Mouse (Mus musculus) adrenal gland, postnatal 10 days (tissue): ENCODE data around the gene Fen1. TPM values are rescaled to one million over a fixed set of nuclear protein-coding genes. Genes with fewer than 3 reads are reported as not detected.

Experiments
- DNase-seq: peaks from one replicate; pipeline ENCODE4 v3.0.0; 2021; ENCODE audit warnings: mixed read lengths
- long read RNA-seq, 2 experiments: library from polyadenylated mRNA; stranded (forward); transcript quantifications; one replicate each; pipeline ENCODE4 v2.0.0; 2021
- total RNA-seq, 2 experiments: library from RNA; stranded (reverse); gene quantifications; 2 replicates each; pipeline ENCODE4 v1.2.3; 2021

The Fen1 gene
- 10 to 100 TPM; 20.7 to 21.9 TPM for total RNA-seq
- long read RNA-seq, experiment 1, transcript Fen1-202 (2 exons, 2,100 nt): minor isoform, 27 of 88 reads
- long read RNA-seq, experiment 1, transcript Fen1-201 (2 exons, 2,341 nt): major isoform, 44 of 88 reads
- long read RNA-seq, experiment 1, transcript Fen1-203 (2 exons, 2,152 nt): minor isoform, 11 of 88 reads
- long read RNA-seq, experiment 1, partial matches to known transcripts: 0 of 88 reads
- long read RNA-seq, experiment 1, other reads (novel, unspliced or antisense): 6 of 88 reads
- long read RNA-seq, experiment 2, transcript Fen1-202 (2 exons, 2,100 nt): minor isoform, 7 of 40 reads
- long read RNA-seq, experiment 2, transcript Fen1-201 (2 exons, 2,341 nt): major isoform, 25 of 40 reads
- long read RNA-seq, experiment 2, partial matches to known transcripts: 0 of 40 reads
- long read RNA-seq, experiment 2, other reads (novel, unspliced or antisense): 4 of 40 reads

DNA sequence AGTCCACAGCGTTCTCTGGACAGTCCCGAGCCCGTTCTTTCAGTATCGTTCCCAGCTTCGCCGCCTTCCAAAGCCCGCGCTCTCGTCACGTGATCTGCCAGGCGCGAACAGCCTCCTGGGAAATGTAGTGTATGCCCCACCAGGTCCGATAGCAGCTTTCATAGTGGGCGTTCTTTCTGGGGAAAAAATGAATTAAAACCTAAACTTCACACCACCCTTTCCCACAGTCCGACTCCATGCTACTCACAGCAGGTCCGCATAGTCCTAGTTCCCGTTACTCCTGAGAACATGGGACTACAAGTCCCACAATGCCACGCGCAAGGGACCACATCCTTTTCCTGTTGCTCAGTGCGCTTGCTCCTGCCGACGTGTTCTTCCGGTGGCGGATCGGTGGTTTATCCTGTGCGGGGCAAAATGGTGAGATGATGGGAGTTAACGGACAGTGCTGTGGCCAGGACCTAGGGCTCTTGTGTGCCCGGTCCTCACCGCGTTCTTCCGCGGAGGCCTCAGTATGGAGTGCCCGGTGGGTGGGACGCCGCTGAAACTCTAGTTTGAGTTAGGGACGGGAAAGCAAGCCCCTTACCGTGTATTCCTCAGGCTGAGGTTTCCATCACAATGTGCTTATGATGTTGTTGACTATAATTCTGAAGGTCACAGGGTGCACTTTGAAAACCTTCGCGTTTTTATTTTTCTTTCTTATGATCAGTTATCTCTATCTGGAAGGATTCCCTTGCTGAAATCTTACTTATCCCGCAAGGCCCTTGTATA is at the start of gene Fen1, which contains the start of gene Tmem258:
Fen1 (minus strand) TSS at position 322 of the 768 bp plus-strand sequence.
Tmem258 (plus strand) TSS at position 167 of the 768 bp plus-strand sequence.
- DNase-seq: peak; percentile 93

GRCm38 (mm10) chr19:10248128-10248527 is 44.2 kb upstream of the Fen1 start:
- DNase-seq: no peak

DNA sequence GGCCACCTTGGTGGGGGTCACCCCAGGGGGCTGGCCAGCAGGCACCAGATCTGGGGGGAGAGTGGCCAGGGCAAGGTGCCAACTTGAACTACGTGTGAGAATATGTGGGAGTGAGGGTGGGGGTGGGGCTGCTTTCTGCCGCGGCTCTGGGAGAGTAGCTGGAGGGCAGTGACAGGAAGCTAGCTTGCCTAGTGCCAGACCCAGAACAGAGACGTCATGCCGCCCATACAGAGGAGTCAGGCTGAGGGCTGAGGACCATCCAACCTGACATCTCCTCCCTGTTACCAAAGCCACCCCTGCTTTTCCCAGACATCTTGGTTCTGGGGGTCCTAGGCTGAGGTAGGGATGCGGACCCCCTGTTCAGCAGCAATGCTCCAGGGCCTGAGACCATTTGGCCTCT is 43.2 kb upstream of the Fen1 start:
- DNase-seq: no peak

DNA sequence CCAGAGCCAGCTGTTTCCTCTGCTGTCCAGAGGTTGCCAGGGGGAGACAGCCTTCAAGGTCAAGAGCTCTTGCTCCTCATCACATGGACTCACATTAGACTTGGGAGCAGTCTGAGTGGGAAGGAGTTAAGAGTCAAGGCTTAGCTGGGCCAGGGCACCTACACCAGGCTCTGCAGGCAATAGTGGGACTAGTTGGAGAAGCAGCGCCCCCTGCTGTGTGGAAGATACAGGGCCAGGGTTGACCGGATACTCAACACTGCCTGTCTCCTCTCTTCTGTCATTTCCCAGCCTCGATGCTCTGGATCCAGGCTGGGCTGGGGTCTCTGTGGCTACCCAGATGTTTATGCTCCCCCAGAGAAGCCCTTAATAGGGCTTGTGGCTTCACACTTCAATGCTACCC is 40.2 kb upstream of the Fen1 start:
- peak; percentile 76 for DNase-seq

DNA sequence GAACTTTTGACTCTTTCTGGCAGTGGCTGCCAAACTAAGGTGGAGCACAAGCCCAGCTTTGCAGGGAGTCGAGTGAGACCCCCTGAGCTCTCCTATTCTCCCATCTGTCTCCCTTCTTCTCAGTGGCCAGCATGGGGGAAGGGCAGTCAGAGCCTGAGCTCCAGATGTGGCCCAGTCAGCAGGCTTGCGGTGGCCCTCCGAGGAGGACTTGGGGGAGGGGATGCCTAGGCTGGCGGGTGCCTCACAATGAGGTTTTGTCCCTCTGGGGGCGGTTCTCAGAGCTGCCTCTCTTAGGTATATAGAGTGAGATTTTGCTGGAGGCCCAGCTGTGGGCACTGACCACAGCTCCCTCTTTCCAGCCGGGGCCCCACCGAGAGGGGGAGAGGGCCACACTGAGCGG is 38.9 kb upstream of the Fen1 start:
- DNase-seq: no peak

DNA sequence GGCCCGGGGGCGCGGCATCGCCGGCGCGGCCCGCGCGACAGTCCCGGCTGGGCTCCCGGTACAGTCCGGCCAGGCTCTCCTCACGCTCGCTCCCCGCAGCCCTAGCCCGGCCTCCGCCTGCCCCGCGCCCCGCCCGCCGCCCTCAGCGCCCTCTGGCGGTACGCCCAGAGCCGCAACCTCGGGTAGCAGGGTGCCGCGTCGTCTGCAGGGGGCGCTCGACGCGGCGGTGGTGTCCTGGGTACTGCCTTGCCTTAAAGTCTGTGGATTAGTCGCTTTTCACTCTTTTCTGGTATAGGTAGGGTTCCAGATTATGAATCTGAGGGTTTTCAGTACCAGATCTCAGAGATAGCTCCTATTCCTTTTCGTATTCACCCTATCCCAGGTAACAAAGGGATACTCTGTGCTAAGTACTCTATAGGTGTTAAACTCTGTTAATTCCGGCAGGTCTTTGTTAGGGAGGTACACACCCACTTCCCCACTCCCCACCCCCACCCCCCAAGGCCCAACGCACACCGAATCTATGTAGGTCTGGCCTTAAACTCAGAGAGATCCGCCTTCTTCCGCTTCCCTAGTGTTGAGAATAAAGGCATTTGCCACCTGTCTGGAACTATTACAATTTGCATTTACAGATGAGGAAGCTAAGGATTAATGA is 36.8 kb upstream of the Fen1 start, which contains the start of gene Myrf:
Myrf (minus strand) TSS at position 95 of the 652 bp plus-strand sequence.
- peak; percentile 92 for DNase-seq

DNA sequence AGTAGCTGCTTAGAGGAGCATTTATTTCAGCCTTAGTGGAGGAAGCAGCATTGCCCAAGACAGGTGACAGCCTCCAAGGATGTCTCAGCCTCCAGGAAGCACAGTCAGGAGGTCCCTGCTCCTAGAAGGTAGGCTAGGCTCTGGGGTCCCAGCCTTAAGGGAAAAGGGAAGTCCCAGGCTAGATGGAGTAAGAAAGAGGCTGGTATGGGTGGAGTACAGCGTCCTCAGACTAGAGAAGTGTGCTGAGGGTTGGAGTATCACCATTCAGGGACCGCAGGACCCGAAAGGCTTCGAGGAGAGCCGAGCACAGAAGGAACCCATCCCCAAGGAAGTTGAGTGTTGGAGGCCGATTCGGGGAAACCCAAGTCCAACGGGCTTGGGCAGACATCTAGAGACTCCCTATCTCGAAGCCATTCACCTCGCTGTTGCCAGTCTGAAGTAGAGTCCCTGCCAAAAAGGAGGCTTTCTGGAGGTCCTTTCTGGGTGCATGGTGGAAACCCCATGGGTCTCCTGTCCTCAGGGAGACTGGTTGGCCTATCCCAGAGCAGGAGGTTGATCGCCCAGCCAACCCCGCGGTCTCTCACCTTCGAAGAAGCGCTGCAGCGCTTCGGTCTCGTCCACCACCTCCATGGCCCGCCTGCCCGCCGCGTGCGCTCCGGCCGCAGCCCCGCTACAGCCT is 36.1 kb upstream of the Fen1 start:
- DNase-seq: no peak

- DNase-seq: no peak
Observed at GRCm38 (mm10) chr19:10239419-10239818, 35.5 kb upstream of the Fen1 start.

GRCm38 (mm10) chr19:10238477-10238876 is 34.5 kb upstream of the Fen1 start:
- no peak for DNase-seq

DNA sequence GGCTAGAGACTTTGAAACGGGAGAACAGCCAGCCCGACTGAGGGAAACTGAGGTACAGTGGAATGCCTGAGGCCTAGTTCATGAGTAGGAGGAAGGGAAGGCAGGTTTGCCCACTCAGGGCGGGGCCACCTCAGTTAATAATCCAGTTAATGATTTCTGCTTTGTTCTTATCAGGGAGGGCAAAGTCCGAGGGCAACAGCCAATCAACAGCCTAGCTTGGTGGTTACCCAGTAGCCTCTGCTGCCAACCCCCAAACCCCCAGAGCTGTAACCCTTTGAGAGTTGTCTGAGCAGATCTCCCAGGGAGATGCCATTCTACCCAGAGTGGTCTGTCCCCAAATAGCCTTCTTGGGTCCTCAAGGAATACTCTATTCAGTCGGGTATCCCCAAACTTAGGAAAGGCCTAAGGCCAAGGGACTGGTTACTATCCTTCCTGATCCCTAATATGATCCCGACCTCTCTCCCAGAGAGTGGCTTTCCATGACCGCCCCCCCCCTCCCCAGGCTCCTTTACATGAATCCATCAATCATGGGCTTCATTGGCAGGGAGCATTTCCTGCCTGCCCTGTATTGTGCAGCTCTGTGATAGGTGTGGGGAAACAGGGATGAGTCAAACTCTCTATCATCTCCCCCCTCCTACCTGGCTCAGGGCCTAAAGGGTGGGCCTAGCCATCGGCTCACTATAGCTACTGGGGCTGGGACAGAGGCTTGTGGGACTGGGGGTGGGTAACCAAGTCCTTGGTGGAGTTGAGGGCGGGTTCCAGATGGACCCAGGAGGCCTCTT is 32.0 kb upstream of the Fen1 start:
- no peak for DNase-seq

DNA sequence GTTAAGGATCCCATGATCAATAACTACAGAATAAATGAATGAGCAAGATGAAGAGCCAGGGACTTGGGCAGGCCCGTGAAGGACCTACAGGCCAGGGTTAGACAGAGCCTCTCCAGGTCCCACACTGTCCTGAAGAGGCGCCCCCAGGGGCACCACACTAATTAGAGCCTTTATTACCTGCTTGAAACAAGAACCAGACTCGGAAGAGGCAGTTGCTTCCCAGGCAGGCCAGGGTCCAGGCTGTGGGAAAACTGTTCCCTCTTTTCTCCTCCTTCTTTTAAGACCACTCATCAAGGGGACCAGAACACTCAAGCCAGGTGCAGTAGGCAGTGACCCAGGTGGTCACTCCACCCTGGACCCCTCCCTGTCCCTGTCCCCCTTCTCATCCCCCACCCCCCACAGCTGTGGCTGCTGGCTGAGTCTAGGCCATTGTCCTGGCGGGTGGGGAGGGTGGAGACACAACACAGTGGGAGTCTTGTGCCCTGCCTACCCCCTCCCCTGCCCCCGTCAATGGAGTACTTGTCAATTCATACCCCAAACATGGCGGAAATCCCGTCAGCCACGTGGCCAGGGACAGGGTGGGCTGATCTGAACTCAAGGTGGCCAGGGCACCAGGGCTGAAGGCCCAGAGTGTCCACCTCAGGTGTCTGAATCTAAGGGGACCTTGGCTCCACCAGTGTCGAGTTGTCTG is 28.5 kb upstream of the Fen1 start:
- no peak for DNase-seq

- DNase-seq: no peak
Observed at GRCm38 (mm10) chr19:10231871-10232270, 27.9 kb upstream of the Fen1 start.

- DNase-seq: no peak
Observed at GRCm38 (mm10) chr19:10231016-10231415, 27.0 kb upstream of the Fen1 start.

DNA sequence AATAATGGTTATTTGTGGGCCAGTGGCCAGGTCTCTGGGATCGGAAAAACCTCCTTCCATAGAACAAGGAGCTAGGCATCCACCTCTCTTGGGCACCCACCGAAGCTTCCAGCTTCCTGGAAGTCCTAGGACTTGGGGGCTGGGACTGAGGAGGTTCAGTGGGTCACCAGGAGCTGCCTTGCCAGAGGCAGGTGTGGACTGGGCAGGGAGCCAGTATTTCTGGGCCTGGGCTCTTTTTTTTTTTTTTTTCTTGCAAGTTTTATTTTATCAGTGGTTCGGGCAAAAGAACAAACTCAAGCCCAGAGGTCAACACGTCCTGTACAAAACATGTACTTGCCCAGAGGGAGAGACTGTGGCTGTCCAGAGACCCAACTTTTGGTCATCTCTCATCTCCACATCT is 21.8 kb upstream of the Fen1 start:
- DNase-seq: no peak

- DNase-seq: no peak
Observed at GRCm38 (mm10) chr19:10224637-10225453, 20.9 kb upstream of the Fen1 start.

GRCm38 (mm10) chr19:10223561-10223960 is 19.6 kb upstream of the Fen1 start:
- no peak for DNase-seq

- no peak for DNase-seq
Observed at GRCm38 (mm10) chr19:10222656-10223055, 18.7 kb upstream of the Fen1 start.

DNA sequence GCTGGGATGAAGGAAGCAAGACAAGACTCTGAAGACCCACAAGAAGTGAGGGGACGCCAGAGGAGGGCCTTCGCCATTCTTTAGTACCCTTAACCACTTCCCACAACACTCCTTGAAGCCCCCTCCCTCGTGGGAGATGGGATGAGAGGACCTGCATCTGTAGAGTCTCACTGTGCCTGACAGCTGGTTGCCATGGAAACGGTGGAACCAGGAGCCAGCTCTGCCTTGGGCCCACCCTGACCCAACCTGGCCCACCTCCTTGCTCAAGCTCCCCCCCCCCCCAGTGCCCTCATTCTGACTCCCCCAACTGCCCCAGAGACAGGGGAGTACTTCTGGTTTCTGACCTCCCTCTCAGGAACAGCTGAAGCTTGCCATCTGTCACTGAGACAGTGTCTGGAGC is 17.6 kb upstream of the Fen1 start:
- DNase-seq: no peak

GRCm38 (mm10) chr19:10219593-10219992 is 15.6 kb upstream of the Fen1 start:
- no peak for DNase-seq

- DNase-seq: peak; percentile 70
Observed at GRCm38 (mm10) chr19:10219108-10219507, 15.1 kb upstream of the Fen1 start.
